Mouse (Mus musculus) midbrain, embryonic 12.5 days (tissue): ENCODE data around the gene Akap6. TPM values are rescaled to one million over a fixed set of nuclear protein-coding genes. Genes with fewer than 3 reads are reported as not detected.

ENCODE experiments used
- ATAC-seq: fragments of 200-750 bp; cut with Nextera tagmentation; 2 replicates; pipeline ENCODE4 v1.8.0; 2017; ENCODE audit warnings: low read depth, moderate TSS enrichment, moderate library complexity; ENCODE audit not compliant: low FRiP score
- H3K27ac ChIP-seq: fragments of 300-500 bp; sonication (generic); replicated peaks from 2 replicates; pipeline ENCODE4 v1.5.1; 2016; ENCODE audit warnings: mild to moderate bottlenecking
- H3K27me3 ChIP-seq: fragments of 300-500 bp; sonication (generic); 2 replicates; pipeline ENCODE4 v1.6.1; 2016; ENCODE audit warnings: mild to moderate bottlenecking
- H3K36me3 ChIP-seq: fragments of 300-500 bp; sonication (generic); 2 replicates; pipeline ENCODE4 v1.6.1; 2016
- H3K4me1 ChIP-seq: fragments of 300-500 bp; sonication (generic); 2 replicates; pipeline ENCODE4 v1.6.1; 2016
- H3K4me2 ChIP-seq: fragments of 300-500 bp; sonication (generic); replicated peaks from 2 replicates; pipeline ENCODE4 v1.6.1; 2016; ENCODE audit warnings: mild to moderate bottlenecking, moderate library complexity
- H3K4me3 ChIP-seq: fragments of 300-500 bp; sonication (generic); 2 replicates; pipeline ENCODE4 v1.5.1; 2016; ENCODE audit warnings: mild to moderate bottlenecking
- H3K9ac ChIP-seq: fragments of 300-500 bp; sonication (generic); replicated peaks from 2 replicates; pipeline ENCODE4 v1.6.1; 2016; ENCODE audit warnings: mild to moderate bottlenecking, moderate library complexity
- H3K9me3 ChIP-seq: fragments of 300-500 bp; sonication (generic); 2 replicates; pipeline ENCODE4 v1.6.1; 2016; ENCODE audit warnings: mild to moderate bottlenecking
- WGBS: fragments of 180-500 bp; shearing (Covaris S2); methylation state at CpG from one replicate; pipeline ENCODE4 v1.1.7; 2016; 5-methylcytosine and 5-hydroxymethylcytosine counted together
- polyA plus RNA-seq: library from polyadenylated mRNA; unstranded; fragments of >200 nt; fragmentation: Nextera tagmentation; extraction: Ambion mirVana; gene quantifications from 2 replicates; pipeline ENCODE4 v1.2.1, GENCODE M21; 2016

The Akap6 gene
- polyA plus RNA-seq, 1 experiment from 2014 or later, result 27.2 TPM

- 83% methylated on average over 1 of the region's 1 CpGs for WGBS
- no peak for ATAC-seq
- no peak overlapping the region for H3K9ac ChIP-seq
- H3K9me3 ChIP-seq, result no peaks in the 10 kb centered on the region
- no peak overlapping the region for H3K4me3 ChIP-seq
- no peaks in the 10 kb centered on the region for H3K27me3 ChIP-seq
- no peak overlapping the region for H3K27ac ChIP-seq
- H3K4me2 ChIP-seq, result no peak overlapping the region
- H3K36me3 ChIP-seq, result no peaks in the 10 kb centered on the region
- H3K4me1 ChIP-seq, result no peaks in the 10 kb centered on the region
These were observed 156.9 kb downstream of the Akap6 start for GRCm38 (mm10) chr12:52856104-52856503.

- Histone ChIP-seq H3K9me3 (no peaks in the 10 kb centered on the region), H3K4me3 (no peak overlapping the region), H3K4me2 (no peak overlapping the region), H3K27me3 (no peaks in the 10 kb centered on the region), H3K27ac (no peak overlapping the region), H3K4me1 (no peaks in the 10 kb centered on the region), H3K9ac (no peak overlapping the region), H3K36me3 (no peaks in the 10 kb centered on the region)
- no peak for ATAC-seq
- WGBS, result 93% methylated on average over 4 of the region's 4 CpGs
These were observed 158.1 kb downstream of the Akap6 start for GRCm38 (mm10) chr12:52857306-52857705.

- WGBS, result 88% methylated on average over 3 of the region's 3 CpGs
- H3K4me1 ChIP-seq, result no peaks in the 10 kb centered on the region
- ATAC-seq, result no peak
These were observed 162.7 kb downstream of the Akap6 start for GRCm38 (mm10) chr12:52861922-52862321.

GRCm38 (mm10) chr12:52868000-52868624, 168.9 kb downstream of the Akap6 start:
- Histone ChIP-seq H3K9ac (no peak overlapping the region), H3K9me3 (peaks cover 5% of the 10 kb centered on the region), H3K36me3 (0 out of 2 replicates have a peak, but pooled peaks cover 6% of the 10 kb centered on the region), H3K27me3 (no peaks in the 10 kb centered on the region), H3K27ac (no peak overlapping the region), H3K4me2 (no peak overlapping the region), H3K4me3 (no peak overlapping the region), H3K4me1 (peaks cover 5% of the 10 kb centered on the region; the same call in 1 of the 2 replicates)
- WGBS, result 39% methylated on average over 8 of the region's 8 CpGs
- no peak for ATAC-seq

More at GRCm38 (mm10) chr12:52861922-52862321, 162.7 kb downstream of the Akap6 start:
- Histone ChIP-seq H3K27ac (no peak overlapping the region), H3K4me3 (no peak overlapping the region), H3K36me3 (0 out of 2 replicates have a peak, but pooled peaks cover 6% of the 10 kb centered on the region), H3K4me2 (no peak overlapping the region), H3K9ac (no peak overlapping the region), H3K9me3 (peaks cover 5% of the 10 kb centered on the region), H3K27me3 (no peaks in the 10 kb centered on the region)

- Histone ChIP-seq H3K27ac (no peak overlapping the region), H3K9ac (no peak overlapping the region), H3K27me3 (no peaks in the 10 kb centered on the region), H3K9me3 (no peaks in the 10 kb centered on the region), H3K36me3 (no peaks in the 10 kb centered on the region), H3K4me2 (no peak overlapping the region), H3K4me3 (no peak overlapping the region), H3K4me1 (peaks cover 8% of the 10 kb centered on the region)
- WGBS, result 84% methylated on average over 3 of the region's 3 CpGs
- ATAC-seq, result no peak
These were observed 172.4 kb downstream of the Akap6 start for GRCm38 (mm10) chr12:52871604-52872003.

- Histone ChIP-seq H3K4me3 (no peak overlapping the region), H3K27me3 (no peaks in the 10 kb centered on the region), H3K4me2 (no peak overlapping the region), H3K9ac (no peak overlapping the region), H3K9me3 (no peaks in the 10 kb centered on the region), H3K36me3 (no peaks in the 10 kb centered on the region), H3K27ac (no peak overlapping the region), H3K4me1 (peaks cover 3% of the 10 kb centered on the region; the same call in 1 of the 2 replicates)
- WGBS, result 86% methylated on average over 9 of the region's 9 CpGs
- no peak for ATAC-seq
These were observed 175.2 kb downstream of the Akap6 start for GRCm38 (mm10) chr12:52874332-52874923.

GRCm38 (mm10) chr12:52876065-52876464, 176.9 kb downstream of the Akap6 start:
- WGBS, result 45% methylated on average over 4 of the region's 4 CpGs
- Histone ChIP-seq H3K9ac (no peak overlapping the region), H3K36me3 (peaks cover 6% of the 10 kb centered on the region; the same call in 1 of the 2 replicates), H3K4me3 (no peak overlapping the region), H3K4me1 (peaks cover 3% of the 10 kb centered on the region; the same call in 1 of the 2 replicates), H3K4me2 (no peak overlapping the region), H3K27ac (no peak overlapping the region), H3K9me3 (no peaks in the 10 kb centered on the region), H3K27me3 (no peaks in the 10 kb centered on the region)
- no peak for ATAC-seq

GRCm38 (mm10) chr12:52876978-52877769, 178.0 kb downstream of the Akap6 start:
- peaks cover 3% of the 10 kb centered on the region; the same call in 1 of the 2 replicates for H3K4me1 ChIP-seq
- ATAC-seq, result no peak
- no peaks in the 10 kb centered on the region for H3K9me3 ChIP-seq
- no peak overlapping the region for H3K9ac ChIP-seq
- H3K27me3 ChIP-seq, result no peaks in the 10 kb centered on the region
- no peak overlapping the region for H3K4me2 ChIP-seq
- no peak overlapping the region for H3K4me3 ChIP-seq
- WGBS, result 92% methylated on average over 8 of the region's 8 CpGs
- no peak overlapping the region for H3K27ac ChIP-seq
- H3K36me3 ChIP-seq, result peaks cover 6% of the 10 kb centered on the region; the same call in 1 of the 2 replicates

- no peak for ATAC-seq
- Histone ChIP-seq H3K4me1 (peaks cover 3% of the 10 kb centered on the region; the same call in 1 of the 2 replicates), H3K4me2 (no peak overlapping the region), H3K9me3 (no peaks in the 10 kb centered on the region), H3K9ac (no peak overlapping the region), H3K36me3 (peaks cover 6% of the 10 kb centered on the region; the same call in 1 of the 2 replicates), H3K27me3 (no peaks in the 10 kb centered on the region), H3K27ac (no peak overlapping the region), H3K4me3 (no peak overlapping the region)
- WGBS, result 93% methylated on average over 8 of the region's 8 CpGs
These were observed 180.1 kb downstream of the Akap6 start for GRCm38 (mm10) chr12:52879324-52879723.

GRCm38 (mm10) chr12:52892519-52892918, 193.3 kb downstream of the Akap6 start:
- Histone ChIP-seq H3K27ac (no peak overlapping the region), H3K9ac (no peak overlapping the region), H3K4me2 (no peak overlapping the region), H3K9me3 (no peaks in the 10 kb centered on the region), H3K36me3 (peaks cover 8% of the 10 kb centered on the region), H3K4me1 (no peaks in the 10 kb centered on the region), H3K27me3 (no peaks in the 10 kb centered on the region), H3K4me3 (no peak overlapping the region)
- 95% methylated on average over 7 of the region's 7 CpGs for WGBS
- ATAC-seq, result no peak

GRCm38 (mm10) chr12:52893656-52894405, 194.6 kb downstream of the Akap6 start:
- Histone ChIP-seq H3K36me3 (no peaks in the 10 kb centered on the region), H3K4me1 (no peaks in the 10 kb centered on the region), H3K9me3 (no peaks in the 10 kb centered on the region), H3K4me2 (no peak overlapping the region), H3K27me3 (no peaks in the 10 kb centered on the region), H3K27ac (no peak overlapping the region), H3K4me3 (no peak overlapping the region), H3K9ac (no peak overlapping the region)
- 88% methylated on average over 11 of the region's 11 CpGs for WGBS
- ATAC-seq, result no peak
